Mouse (Mus musculus): ENCODE data around the gene Vmn2r14. TPM values are rescaled to one million over a fixed set of nuclear protein-coding genes. Genes with fewer than 3 reads are reported as not detected.
"Not testable (repeated sequence)": the region's sequence is repeated elsewhere in the genome, so short reads cannot be mapped to it uniquely, and the experiment has no call there.

Vmn2r14 gene
- total RNA-seq (2021) = not detected

- DNase-seq = no peak
These were observed at the start of gene Vmn2r14 for GRCm38 (mm10) chr5:109224608-109225007. TSS of gene Vmn2r14 (minus strand) at chr5:109224708.

- DNase-seq = not testable (repeated sequence)
These were observed 32.4 kb downstream of the Vmn2r14 start, which contains the start of gene Vmn2r13 for GRCm38 (mm10) chr5:109192099-109192498. TSS of gene Vmn2r13 (minus strand) at chr5:109192199.

- DNase-seq = not testable (repeated sequence)
These were observed 57.7 kb downstream of the Vmn2r14 start for GRCm38 (mm10) chr5:109166851-109167250.

Other genes with a start within 250 kb of the Vmn2r14 start
- gene Vmn2r10, start 218.2 kb downstream of the Vmn2r14 start, total RNA-seq (2021) = not detected
- gene Vmn2r11, start 165.1 kb downstream of the Vmn2r14 start, total RNA-seq (2021) = not detected
- not detected for gene Vmn2r12, start 126.8 kb downstream of the Vmn2r14 start, total RNA-seq (2021)
- gene Vmn2r13, start 32.5 kb downstream of the Vmn2r14 start, total RNA-seq (2021) = not detected
- not detected for gene Vmn2r15, start 72.9 kb upstream of the Vmn2r14 start, total RNA-seq (2021)
- gene Vmn2r16, start 105.5 kb upstream of the Vmn2r14 start, total RNA-seq (2021) = not detected
- not detected for gene Vmn2r17, start 195.0 kb upstream of the Vmn2r14 start, total RNA-seq (2021)